Mouse (Mus musculus) hematopoietic stem cell, adult 5-6 weeks (primary cell): ENCODE measurements around the gene Ptger2. TPM values are rescaled to one million over a fixed set of nuclear protein-coding genes. Genes with fewer than 3 reads are reported as not detected.

Experiments
- ATAC-seq, 2 experiments: fragments of 125-278 bp in 1 of 2; replicated peaks in 1 of 2; 2 replicates each; pipeline ENCODE4 v1.8.0; 2016 to 2017; ENCODE audit warnings: inconsistent platforms in 2 of 2, mild to moderate bottlenecking in 2 of 2, moderate number of reproducible peaks in 2 of 2, low read depth in 1 of 2, moderate TSS enrichment in 1 of 2; ENCODE audit not compliant: low FRiP score in 2 of 2, poor library complexity in 2 of 2, severe bottlenecking in 2 of 2, insufficient read depth in 1 of 2, low TSS enrichment in 1 of 2
- total RNA-seq: library from RNA; stranded (forward); fragments of 172-1452, 232-1000 nt; gene quantifications from 2 replicates; pipeline ENCODE4 v1.2.3, GENCODE M21; 2017

Gene Ptger2
- total RNA-seq, 1 experiment from 2014 or later: 1.4 TPM

GRCm38 (mm10) chr14:45034293-45034692, 46.3 kb downstream of the Ptger2 start:
- no peak for ATAC-seq

- ATAC-seq: no peak
These were observed 48.6 kb downstream of the Ptger2 start for GRCm38 (mm10) chr14:45036579-45036978.

GRCm38 (mm10) chr14:45038052-45038451, 50.1 kb downstream of the Ptger2 start:
- peak in 1 of 2 experiments; percentile 17; a peak in 1 of 4 replicates for ATAC-seq

GRCm38 (mm10) chr14:45040851-45041475, 53.0 kb downstream of the Ptger2 start:
- peak; percentile 84 to 93 for ATAC-seq

GRCm38 (mm10) chr14:45048128-45048527, 60.1 kb downstream of the Ptger2 start:
- ATAC-seq: no peak

GRCm38 (mm10) chr14:45049689-45050418, 61.9 kb downstream of the Ptger2 start:
- ATAC-seq: peak; percentile 78 to 80

GRCm38 (mm10) chr14:45050419-45050776, 62.4 kb downstream of the Ptger2 start:
- no peak for ATAC-seq

GRCm38 (mm10) chr14:45051116-45051515, 63.1 kb downstream of the Ptger2 start:
- ATAC-seq: no peak

Other genes with a start within 250 kb of the Ptger2 start
- not detected in 2 replicates for gene Gm8267, start 237.9 kb upstream of the Ptger2 start, total RNA-seq
- not detected in 2 replicates for gene Ptgdr, start 128.8 kb upstream of the Ptger2 start, total RNA-seq
- gene Gpr137c, start 231.5 kb downstream of the Ptger2 start, total RNA-seq: 0.79 and 9.3 TPM in 2 replicates
- 17.8 and 28.7 TPM in 2 replicates for gene Txndc16, start 232.1 kb downstream of the Ptger2 start, total RNA-seq